Mouse (Mus musculus): Measurements from ENCODE around the gene Hrc. TPM values are rescaled to one million over a fixed set of nuclear protein-coding genes. Genes with fewer than 3 reads are reported as not detected.
A peak's percentile ranks its signal among the peaks of the same experiment; 100 is the strongest.

The Hrc gene
- total and polyA plus RNA-seq, 3 experiments = 0.22 TPM; not detected in 2

GRCm38 (mm10) chr7:45323069-45323468 is 12.0 kb upstream of the Hrc start:
- Histone ChIP-seq H3K27me3 (ENCODE audit: control insufficient read depth in 1 of 2, insufficient read depth in 2 of 2, low read length in 2 of 2) (no peaks in the 10 kb centered on the region), H3K9me3 (replicated peaks; ENCODE audit: insufficient read depth, low read length) (no peaks in the 10 kb centered on the region), H3K4me1 (ENCODE audit: control insufficient read depth in 1 of 2, insufficient read depth in 2 of 2, low read length in 2 of 2) (no peaks in the 10 kb centered on the region), H3K79me2 (ENCODE audit: control insufficient read depth, insufficient read depth, low read length, poor library complexity) (no peaks in the 10 kb centered on the region), H3K36me3 (ENCODE audit: control insufficient read depth in 1 of 2, insufficient read depth in 2 of 2, low read length in 2 of 2) (no peaks in the 10 kb centered on the region), H3K4me3 (ENCODE audit: control insufficient read depth in 1 of 2, insufficient read depth in 1 of 2, low read depth in 2 of 2, low read length in 2 of 2) (no peak overlapping the region), H3K9ac (ENCODE audit: control insufficient read depth, low read depth, low read length, poor library complexity, severe bottlenecking) (no peak overlapping the region), H3K27ac (ENCODE audit: control insufficient read depth, low read depth, low read length) (no peak overlapping the region)
- TF ChIP-seq MXI1 (IDR thresholded peaks at IDR 0.05; ENCODE audit: low read depth, low read length) (no peak), TAL1 (IDR thresholded peaks at IDR 0.05; ENCODE audit: low read length) (no peak), E2F4 (IDR thresholded peaks at IDR 0.05; ENCODE audit: borderline replicate concordance, low read depth, low read length) (no peak), BHLHE40 (IDR thresholded peaks at IDR 0.05; ENCODE audit: borderline replicate concordance, low read depth, low read length) (no peak), CHD2 (IDR thresholded peaks at IDR 0.05; ENCODE audit: low read length) (no peak), POLR2AphosphoS5 (IDR thresholded peaks at IDR 0.05; ENCODE audit: borderline replicate concordance, low read depth, low read length) (no peak), ZC3H11A (IDR thresholded peaks at IDR 0.05; ENCODE audit: low read depth, low read length) (no peak), HCFC1 (IDR thresholded peaks at IDR 0.05; ENCODE audit: low read depth, low read length) (no peak), EP300 (IDR thresholded peaks at IDR 0.05; ENCODE audit: low read depth in 1 of 2, low read length in 2 of 2) (no peak), TBP (IDR thresholded peaks at IDR 0.05; ENCODE audit: low read depth, low read length) (no peak), TCF12 (IDR thresholded peaks at IDR 0.05; ENCODE audit: low read depth, low read length) (no peak), ETS1 (IDR thresholded peaks at IDR 0.05; ENCODE audit: low read depth, low read length) (no peak), RAD21 (IDR thresholded peaks at IDR 0.05; ENCODE audit: low read depth, low read length) (no peak), SIN3A (IDR thresholded peaks at IDR 0.05; ENCODE audit: low read length) (no peak), SMC3 (IDR thresholded peaks at IDR 0.05; ENCODE audit: low read depth, low read length) (no peak), MEF2A (IDR thresholded peaks at IDR 0.05; ENCODE audit: extremely low read depth, insufficient replicate concordance, low read depth, low read length, poor library complexity, severe bottlenecking) (no peak)
- DNase-seq (ENCODE audit: low read depth, low spot score) = no peak

GRCm38 (mm10) chr7:45325800-45326199 is 9.3 kb upstream of the Hrc start:
- no peak overlapping the region for H3K27ac ChIP-seq (ENCODE audit: control insufficient read depth, low read depth, low read length)
- DNase-seq (ENCODE audit: low read depth, low spot score) = peak; percentile 39

More at GRCm38 (mm10) chr7:45325800-45326199, 9.3 kb upstream of the Hrc start:
- no peak for TF ChIP-seq CHD2 (IDR thresholded peaks at IDR 0.05; ENCODE audit: low read length)
- TF ChIP-seq TCF12 (IDR thresholded peaks at IDR 0.05; ENCODE audit: low read depth, low read length) = no peak
- no peak for TF ChIP-seq RAD21 (IDR thresholded peaks at IDR 0.05; ENCODE audit: low read depth, low read length)
- no peak for TF ChIP-seq JUND (IDR thresholded peaks at IDR 0.05; ENCODE audit: low read depth, low read length)
- peak; percentile 24 to 40 (median 33) for TF ChIP-seq CTCF (IDR thresholded peaks at IDR 0.05 in 2 of 3, conservative IDR thresholded peaks at IDR 0.05 in 1 of 3; ENCODE audit: control insufficient read depth in 1 of 3, insufficient read depth in 1 of 3, low read depth in 2 of 3, low read length in 3 of 3, poor library complexity in 1 of 3, severe bottlenecking in 1 of 3)
- no peak for TF ChIP-seq ZKSCAN1 (IDR thresholded peaks at IDR 0.05; ENCODE audit: low read depth, low read length)
- TF ChIP-seq GABPA (IDR thresholded peaks at IDR 0.05; ENCODE audit: low read depth, low read length) = no peak
- H3K9ac ChIP-seq (ENCODE audit: control insufficient read depth, low read depth, low read length, poor library complexity, severe bottlenecking) = no peak overlapping the region
- no peaks in the 10 kb centered on the region for H3K9me3 ChIP-seq (replicated peaks; ENCODE audit: insufficient read depth, low read length)
- H3K4me3 ChIP-seq (ENCODE audit: control insufficient read depth in 1 of 2, insufficient read depth in 1 of 2, low read depth in 2 of 2, low read length in 2 of 2) = no peak overlapping the region
- no peaks in the 10 kb centered on the region for H3K79me2 ChIP-seq (ENCODE audit: control insufficient read depth, insufficient read depth, low read length, poor library complexity)
- no peaks in the 10 kb centered on the region for H3K4me1 ChIP-seq (ENCODE audit: control insufficient read depth in 1 of 2, insufficient read depth in 2 of 2, low read length in 2 of 2)
- no peaks in the 10 kb centered on the region for H3K27me3 ChIP-seq (ENCODE audit: control insufficient read depth in 1 of 2, insufficient read depth in 2 of 2, low read length in 2 of 2)
- no peaks in the 10 kb centered on the region for H3K36me3 ChIP-seq (ENCODE audit: control insufficient read depth in 1 of 2, insufficient read depth in 2 of 2, low read length in 2 of 2)
